Mouse (Mus musculus) c-Kit-positive CD71-positive TER-119-positive erythroid progenitor cells, embryonic 14.5 days (primary cell): ENCODE measurements around the gene Tmem263.

Experiments used
- DNase-seq: peaks from one replicate; pipeline ENCODE4 v3.0.0-alpha.2; 2013; ENCODE audit warnings: low spot score

Gene Tmem263

GRCm38 (mm10) chr10:85102247-85103084, at the start of gene Tmem263, which contains the start of gene Fhl4:
Tmem263 (plus strand) TSS chr10:85102627.
Fhl4 (minus strand) TSS chr10:85102495.
- DNase-seq: peak; percentile 75

- DNase-seq: no peak
These were observed 47.6 kb upstream of the Tmem263 start for GRCm38 (mm10) chr10:85054876-85055275.

- no peak for DNase-seq
These were observed 30.7 kb upstream of the Tmem263 start for GRCm38 (mm10) chr10:85071605-85072152.

- no peak for DNase-seq
These were observed 586 bp upstream of the Tmem263 start for GRCm38 (mm10) chr10:85101841-85102240.

GRCm38 (mm10) chr10:85103085-85103885, 858 bp downstream of the Tmem263 start:
- DNase-seq: peak; percentile 24

GRCm38 (mm10) chr10:85114409-85114808, 12.0 kb downstream of the Tmem263 start:
- no peak for DNase-seq

GRCm38 (mm10) chr10:85125184-85125583, 22.8 kb downstream of the Tmem263 start:
- DNase-seq: no peak

- peak; percentile 94 for DNase-seq
These were observed 25.2 kb downstream of the Tmem263 start, which contains the start of gene Mterf2 for GRCm38 (mm10) chr10:85127395-85128287. Mterf2 (minus strand) TSS chr10:85128027.

- no peak for DNase-seq
These were observed 26.0 kb downstream of the Tmem263 start for GRCm38 (mm10) chr10:85128453-85128852.

GRCm38 (mm10) chr10:85136573-85136972, 34.1 kb downstream of the Tmem263 start:
- no peak for DNase-seq

- no peak for DNase-seq
These were observed 39.0 kb downstream of the Tmem263 start for GRCm38 (mm10) chr10:85141465-85141864.

- DNase-seq: no peak
These were observed 43.9 kb downstream of the Tmem263 start for GRCm38 (mm10) chr10:85146282-85146681.

- no peak for DNase-seq
These were observed 46.8 kb downstream of the Tmem263 start for GRCm38 (mm10) chr10:85149226-85149625.

GRCm38 (mm10) chr10:85154195-85154594, 51.8 kb downstream of the Tmem263 start:
- peak; percentile 38 for DNase-seq

GRCm38 (mm10) chr10:85157451-85157850, 55.0 kb downstream of the Tmem263 start:
- DNase-seq: no peak

- no peak for DNase-seq
These were observed 57.7 kb downstream of the Tmem263 start for GRCm38 (mm10) chr10:85159989-85160619.

- DNase-seq: no peak
These were observed 59.4 kb downstream of the Tmem263 start for GRCm38 (mm10) chr10:85161745-85162351.

- no peak for DNase-seq
These were observed 62.4 kb downstream of the Tmem263 start for GRCm38 (mm10) chr10:85164791-85165190.

- no peak for DNase-seq
These were observed 62.9 kb downstream of the Tmem263 start for GRCm38 (mm10) chr10:85165306-85165705.
